Mouse (Mus musculus): Measurements from ENCODE around the gene Fam19a1.

DNA sequence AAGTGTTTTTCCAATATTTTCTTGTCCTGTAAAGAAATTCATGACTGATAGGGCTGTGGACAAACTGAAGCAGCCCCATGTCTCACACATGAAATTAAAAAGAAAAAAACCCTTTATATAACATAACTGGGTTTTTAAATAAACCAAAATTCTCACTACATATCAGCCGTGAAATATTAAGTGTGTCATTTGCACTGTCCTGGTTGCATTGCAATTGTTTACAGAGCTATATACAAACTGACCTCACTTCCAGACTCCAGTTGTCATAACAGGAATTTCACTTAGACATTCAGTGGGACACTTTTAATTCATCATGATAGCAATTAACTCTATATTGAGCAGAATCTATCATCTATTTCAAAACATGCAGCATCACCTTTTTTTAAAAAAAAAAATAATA is 553.4 kb downstream of the Fam19a1 start:
- TF ChIP-seq CTCF (IDR thresholded peaks at IDR 0.05; ENCODE audit: low read depth): no peak
- no peak for TF ChIP-seq EP300 (IDR thresholded peaks at IDR 0.05; ENCODE audit: low read depth)
